In genomic region chr3:138593911-138594310, GRCm38 (mm10) we compare ENCODE assay signal across 22 mouse cellular contexts.
DNase-seq lines count a peak whose midpoint lies in the region; ATAC-seq and TF ChIP-seq lines count a peak whose summit lies in the region.
"Had no signal": no experiment of that assay in that cellular context is flagged by ENCODE, and none has a peak within 500 bp of the region (broad histone marks: within the 10 kb centered on the region; RNA-seq: fewer than 3 reads in every experiment).

No protein-coding gene starts in this region.

- H3K9ac ChIP-seq in hindbrain, postnatal 0 days (replicated peaks; ENCODE audit: low read length), result no peak overlapping the region
- no peak overlapping the region for H3K9ac ChIP-seq in hindbrain, embryonic 11.5 days (ENCODE audit: low read depth, low read length)
- H3K9ac ChIP-seq in midbrain, embryonic 11.5 days (ENCODE audit: low read length), result no peak overlapping the region
- H3K9ac ChIP-seq in midbrain, embryonic 15.5 days, result no peak overlapping the region
- H3K9ac ChIP-seq: embryonic facial prominence, embryonic 15.5 days; heart, embryonic 13.5 days; hindbrain, embryonic 12.5 days had no signal

- 0 out of 2 replicates have a peak, but pooled peaks have one; percentile 27 for ATAC-seq in hindbrain, postnatal 0 days
- ATAC-seq in hindbrain, embryonic 11.5 days (ENCODE audit: low FRiP score), result no peak
- peak; percentile 40; the same call in 1 of the 2 replicates for ATAC-seq in midbrain, embryonic 11.5 days (ENCODE audit: low FRiP score)
- no peak for ATAC-seq in midbrain, embryonic 15.5 days (replicated peaks)
- ATAC-seq: activated CD4-positive, CD25-positive, alpha-beta regulatory T cell, adult 4 months; CD4-positive, CD25-positive, alpha-beta regulatory T cell, adult 4 months; forebrain, embryonic 16.5 days; hindbrain, embryonic 16.5 days had no signal

- peak; percentile 11 for DNase-seq in hindbrain, postnatal 0 days (ENCODE audit: low spot score)
- DNase-seq in hindbrain, embryonic 11.5 days (ENCODE audit: low spot score), result no peak
- DNase-seq in midbrain, embryonic 11.5 days (ENCODE audit: low spot score, missing footprints), result no peak
- DNase-seq in R1 (ENCODE audit: low read depth, low spot score) (peak; percentile 59), ZHBTc4 (ENCODE audit: low read depth, low spot score) (peak; percentile 17)
- DNase-seq in testis, postnatal 10 days (ENCODE audit: low spot score), result no peak
- DNase-seq: adrenal gland, postnatal 14 days; cerebellum, adult 9-10 months; cerebellum, postnatal 25 days; gastrocnemius, postnatal 36 days; heart, postnatal 36 days had no signal

- H3K4me1 ChIP-seq in hindbrain, postnatal 0 days (ENCODE audit: insufficient read depth, low read length), result no peaks in the 10 kb centered on the region
- H3K4me1 ChIP-seq in hindbrain, embryonic 11.5 days (replicated peaks; ENCODE audit: control insufficient read depth, insufficient read depth, low read length), result no peaks in the 10 kb centered on the region
- no peaks in the 10 kb centered on the region for H3K4me1 ChIP-seq in midbrain, embryonic 11.5 days (ENCODE audit: control insufficient read depth, insufficient read depth, low read length)
- no peaks in the 10 kb centered on the region for H3K4me1 ChIP-seq in midbrain, embryonic 15.5 days
- H3K4me1 ChIP-seq: embryonic facial prominence, embryonic 15.5 days; heart, embryonic 13.5 days; hindbrain, embryonic 12.5 days had no signal

- H3K4me3 ChIP-seq in hindbrain, postnatal 0 days (ENCODE audit: low read length), result no peak overlapping the region
- H3K4me3 ChIP-seq in hindbrain, embryonic 11.5 days (ENCODE audit: low read depth, low read length), result no peak overlapping the region
- no peak overlapping the region for H3K4me3 ChIP-seq in midbrain, embryonic 11.5 days (ENCODE audit: low read depth, low read length)
- no peak overlapping the region for H3K4me3 ChIP-seq in midbrain, embryonic 15.5 days
- H3K4me3 ChIP-seq: embryonic facial prominence, embryonic 15.5 days; erythroblast, embryonic 14.5 days; forebrain, embryonic 10.5 days; heart, embryonic 13.5 days; hindbrain, embryonic 12.5 days had no signal

- WGBS in hindbrain, postnatal 0 days, result 71% methylated on average over 7 of the region's 7 CpGs
- 80% methylated on average over 7 of the region's 7 CpGs for WGBS in hindbrain, embryonic 11.5 days
- 80% methylated on average over 7 of the region's 7 CpGs for WGBS in midbrain, embryonic 11.5 days
- 64% methylated on average over 7 of the region's 7 CpGs for WGBS in midbrain, embryonic 15.5 days

- no peaks in the 10 kb centered on the region for H3K9me3 ChIP-seq in hindbrain, postnatal 0 days (ENCODE audit: low read length)
- no peaks in the 10 kb centered on the region for H3K9me3 ChIP-seq in hindbrain, embryonic 11.5 days (ENCODE audit: control insufficient read depth, low read length)
- no peaks in the 10 kb centered on the region for H3K9me3 ChIP-seq in midbrain, embryonic 11.5 days (ENCODE audit: control insufficient read depth, low read length)
- H3K9me3 ChIP-seq in midbrain, embryonic 15.5 days, result no peaks in the 10 kb centered on the region
- H3K9me3 ChIP-seq: embryonic facial prominence, embryonic 15.5 days; forebrain, embryonic 10.5 days; G1E; heart, embryonic 13.5 days; hindbrain, embryonic 12.5 days had no signal

- 0 out of 2 replicates have a peak, but pooled peaks have one; percentile 21 for TF ChIP-seq CTCF in hindbrain, postnatal 0 days (IDR thresholded peaks at IDR 0.05; ENCODE audit: low read depth)

- no peaks in the 10 kb centered on the region for H3K27me3 ChIP-seq in hindbrain, postnatal 0 days (ENCODE audit: insufficient read depth, low read length)
- no peaks in the 10 kb centered on the region for H3K27me3 ChIP-seq in hindbrain, embryonic 11.5 days (ENCODE audit: control insufficient read depth, insufficient read depth, low read length)
- H3K27me3 ChIP-seq in midbrain, embryonic 11.5 days (ENCODE audit: control insufficient read depth, insufficient read depth, low read length), result no peaks in the 10 kb centered on the region
- H3K27me3 ChIP-seq in midbrain, embryonic 15.5 days (replicated peaks), result no peaks in the 10 kb centered on the region
- H3K27me3 ChIP-seq: embryonic facial prominence, embryonic 15.5 days; heart, embryonic 13.5 days; hindbrain, embryonic 12.5 days had no signal

- H3K27ac ChIP-seq in hindbrain, postnatal 0 days, result no peak overlapping the region
- H3K27ac ChIP-seq in hindbrain, embryonic 11.5 days (ENCODE audit: low read depth, low read length), result no peak overlapping the region
- no peak overlapping the region for H3K27ac ChIP-seq in midbrain, embryonic 11.5 days (ENCODE audit: low read depth, low read length)
- no peak overlapping the region for H3K27ac ChIP-seq in midbrain, embryonic 15.5 days
- H3K27ac ChIP-seq: embryonic facial prominence, embryonic 15.5 days; forebrain, embryonic 10.5 days; heart, embryonic 13.5 days; hindbrain, embryonic 12.5 days had no signal

- H3K36me3 ChIP-seq in hindbrain, postnatal 0 days (ENCODE audit: insufficient read depth, low read length), result no peaks in the 10 kb centered on the region
- H3K36me3 ChIP-seq in hindbrain, embryonic 11.5 days (ENCODE audit: control insufficient read depth, insufficient read depth, low read length), result no peaks in the 10 kb centered on the region
- H3K36me3 ChIP-seq in midbrain, embryonic 11.5 days (ENCODE audit: control insufficient read depth, insufficient read depth, low read length), result no peaks in the 10 kb centered on the region
- H3K36me3 ChIP-seq in midbrain, embryonic 15.5 days (replicated peaks), result no peaks in the 10 kb centered on the region
- H3K36me3 ChIP-seq: embryonic facial prominence, embryonic 15.5 days; forebrain, embryonic 10.5 days; G1E; heart, embryonic 13.5 days; hindbrain, embryonic 12.5 days had no signal

- H3K4me2 ChIP-seq in hindbrain, postnatal 0 days (ENCODE audit: low read depth, low read length), result no peak overlapping the region
- H3K4me2 ChIP-seq in hindbrain, embryonic 11.5 days (replicated peaks; ENCODE audit: low read depth, low read length), result no peak overlapping the region
- H3K4me2 ChIP-seq in midbrain, embryonic 11.5 days, result no peak overlapping the region
- H3K4me2 ChIP-seq in midbrain, embryonic 15.5 days, result no peak overlapping the region
- H3K4me2 ChIP-seq: embryonic facial prominence, embryonic 15.5 days; heart, embryonic 13.5 days; hindbrain, embryonic 12.5 days had no signal

Comparison
In these comparisons a context has a peak if more than half of its experiments do, and no peak if none do; other contexts are left out.
1. ATAC-seq: peak in hindbrain, postnatal 0 days (single experiment) and midbrain, embryonic 11.5 days (single experiment); none in hindbrain, embryonic 11.5 days (single experiment) and midbrain, embryonic 15.5 days (single experiment).
2. DNase-seq: peak in hindbrain, postnatal 0 days (single experiment), R1 (single experiment) and ZHBTc4 (single experiment); none in hindbrain, embryonic 11.5 days (single experiment), midbrain, embryonic 11.5 days (single experiment) and testis, postnatal 10 days (single experiment).